Mouse (Mus musculus): ENCODE data around the gene Zfhx2. TPM values are rescaled to one million over a fixed set of nuclear protein-coding genes. Genes with fewer than 3 reads are reported as not detected.

Gene Zfhx2
- total RNA-seq, 2 experiments from 2014 or later = 2.9 to 3.6 TPM

DNA sequence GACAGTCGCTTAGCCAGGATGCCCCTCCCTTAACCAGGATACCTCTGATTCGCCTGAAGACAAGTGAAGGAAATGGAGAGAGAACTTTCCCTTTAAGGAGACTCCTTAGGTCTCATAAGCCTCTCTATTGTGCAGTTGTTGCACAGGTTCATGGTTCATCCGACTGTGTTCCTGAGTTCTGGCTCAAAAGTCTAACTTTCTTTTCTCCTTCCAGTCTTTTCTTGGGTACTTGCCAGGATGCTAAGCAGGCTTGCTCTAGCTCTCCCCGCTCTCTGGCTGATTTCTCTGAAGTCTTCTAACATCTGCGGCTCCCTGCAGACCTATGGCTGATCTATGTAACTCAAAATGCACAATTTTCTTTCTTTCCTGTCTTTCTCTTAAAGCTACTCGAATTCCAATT, 8.6 kb downstream of the Zfhx2 start:
- no peak for DNase-seq (ENCODE audit: low spot score)
- intact Hi-C loops (cut with DNase I) = no loop called here

GRCm38 (mm10) chr14:55081105-55081504, 11.0 kb downstream of the Zfhx2 start:
- DNase-seq (ENCODE audit: low spot score) = no peak
- intact Hi-C loops (cut with DNase I) = no loop called here

GRCm38 (mm10) chr14:55079214-55079970, 12.7 kb downstream of the Zfhx2 start:
- DNase-seq (ENCODE audit: low spot score) = no peak
- intact Hi-C loops (cut with DNase I) = loop anchor here (1.0 to 2.0 kb wide), 2 partner anchors 15 to 55 kb away; partner anchors contain the start of gene Thtpa

GRCm38 (mm10) chr14:55078366-55078989, 13.6 kb downstream of the Zfhx2 start:
- intact Hi-C loops (cut with DNase I) = loop anchor here (2.0 kb wide), 1 partner anchor 16 kb away; the partner anchor contains the start of gene Thtpa

DNA sequence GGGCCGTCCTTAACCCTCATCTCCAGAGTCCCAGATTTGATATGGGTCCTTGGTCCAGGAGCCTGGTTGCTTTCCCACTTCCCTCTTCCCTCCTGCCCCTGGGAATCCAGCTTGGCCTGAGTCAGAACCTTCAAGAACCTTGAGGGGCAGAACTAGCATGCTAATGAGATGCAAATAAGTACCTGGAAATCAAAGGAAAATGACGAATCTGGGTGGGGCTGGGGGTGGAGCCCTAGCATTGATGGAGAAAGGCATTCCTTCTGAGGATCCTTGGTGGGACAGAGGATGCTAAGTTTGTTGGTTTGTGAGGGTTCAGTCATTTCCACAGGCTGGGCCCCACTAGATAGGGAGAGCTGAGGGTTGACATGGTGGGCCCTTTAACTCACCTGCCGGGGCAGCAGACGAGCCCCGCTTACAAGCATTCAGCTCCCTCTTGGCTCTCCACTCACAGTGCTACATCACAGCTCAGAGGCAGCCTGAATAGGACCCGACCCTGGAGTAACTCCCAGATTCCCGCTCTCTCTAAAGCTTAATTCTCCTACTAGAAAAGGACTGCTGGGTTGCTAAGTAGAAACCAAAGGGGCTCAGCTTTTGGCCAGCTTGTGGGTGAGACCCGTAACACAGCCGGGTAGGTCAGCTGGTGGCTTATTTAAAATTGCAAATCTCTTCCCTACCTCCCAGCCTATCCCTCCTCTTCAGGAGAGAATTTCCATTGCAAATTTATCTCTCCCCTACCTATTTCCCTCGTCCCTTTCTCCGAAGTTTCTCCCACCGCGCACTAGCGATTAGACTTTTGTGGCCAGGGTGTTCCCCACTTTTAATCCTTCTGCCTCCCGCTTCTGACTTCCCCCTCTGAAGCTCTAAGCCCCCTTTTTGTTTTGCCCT, 14.4 kb downstream of the Zfhx2 start:
- no peak for DNase-seq (ENCODE audit: low spot score)
- intact Hi-C loops (cut with DNase I) = loop anchor here (2.0 kb wide), 1 partner anchor 17 kb away; the partner anchor contains the start of gene Thtpa

More at GRCm38 (mm10) chr14:55078366-55078989, 13.6 kb downstream of the Zfhx2 start:
- no peak for DNase-seq (ENCODE audit: low spot score)

DNA sequence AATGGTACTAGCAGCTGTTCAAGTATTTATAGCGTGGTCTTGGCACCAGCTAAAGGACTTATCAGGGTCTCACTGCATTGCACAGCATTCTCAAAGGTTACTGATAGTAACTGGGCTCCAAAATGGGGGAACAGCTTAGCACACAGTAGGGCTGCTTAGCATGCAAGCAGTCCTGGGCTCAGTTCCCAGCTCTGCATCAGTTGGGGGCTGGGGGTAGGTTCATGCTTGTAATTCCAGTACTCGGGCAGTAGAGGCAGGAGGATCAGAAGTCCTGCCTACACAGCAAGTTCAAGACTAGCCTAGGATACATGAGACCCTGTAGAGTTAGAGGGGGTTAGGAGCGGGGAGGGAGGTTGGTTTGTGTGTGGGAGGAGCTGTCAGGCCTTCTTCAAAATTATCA, 15.2 kb downstream of the Zfhx2 start:
- no peak for DNase-seq (ENCODE audit: low spot score)
- intact Hi-C loops (cut with DNase I) = no loop called here

GRCm38 (mm10) chr14:55076224-55076623, 15.9 kb downstream of the Zfhx2 start:
- DNase-seq (ENCODE audit: low spot score) = no peak
- intact Hi-C loops (cut with DNase I) = no loop called here

DNA sequence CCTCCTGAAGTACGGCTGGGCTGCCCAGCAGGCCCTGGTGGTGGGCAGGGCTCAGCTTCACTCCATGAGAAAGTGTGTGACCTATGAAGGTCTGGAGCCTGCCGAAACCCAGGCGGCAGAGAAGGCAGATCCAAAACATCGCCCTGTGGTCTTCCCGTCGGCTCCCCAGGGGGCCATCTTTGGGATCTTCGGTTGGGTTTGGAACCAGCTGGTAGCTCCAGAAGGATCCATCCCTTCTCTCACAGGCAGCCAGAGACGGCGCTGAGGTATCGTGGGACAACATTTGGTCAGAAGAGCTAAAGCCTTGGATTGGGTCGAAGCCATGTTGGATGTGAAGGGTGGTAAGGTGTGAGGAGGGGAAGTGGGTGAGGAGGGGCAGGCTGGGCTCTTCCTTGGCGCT, 17.7 kb downstream of the Zfhx2 start:
- DNase-seq (ENCODE audit: low spot score) = no peak
- intact Hi-C loops (cut with DNase I) = no loop called here

- intact Hi-C loops (cut with DNase I) = no loop called here
- no peak for DNase-seq (ENCODE audit: low spot score)
Measured at GRCm38 (mm10) chr14:55071756-55072155, 20.4 kb downstream of the Zfhx2 start.

GRCm38 (mm10) chr14:55066042-55066441, 26.1 kb downstream of the Zfhx2 start:
- intact Hi-C loops (cut with DNase I) = no loop called here
- DNase-seq (ENCODE audit: low spot score) = no peak

DNA sequence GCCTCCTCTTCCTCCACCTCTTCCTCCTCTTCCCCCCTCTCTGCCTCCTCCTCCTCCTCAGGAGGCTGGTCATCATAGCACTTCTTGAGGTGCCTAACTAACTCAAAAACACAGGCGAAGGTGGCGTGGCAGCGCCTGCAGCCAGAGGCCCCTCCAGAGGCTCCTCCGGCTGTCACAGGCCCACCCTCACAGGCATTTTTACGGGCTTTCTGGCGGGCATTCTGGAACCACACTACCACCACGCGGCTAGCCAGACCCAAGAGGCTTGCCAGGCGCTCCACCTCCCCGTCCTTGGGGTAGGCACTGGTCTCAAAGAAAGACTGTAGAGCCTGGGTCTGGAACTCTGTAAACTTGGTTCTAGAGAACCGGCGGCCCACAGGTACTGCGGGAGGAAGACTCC, 26.7 kb downstream of the Zfhx2 start:
- intact Hi-C loops (cut with DNase I) = no loop called here
- no peak for DNase-seq (ENCODE audit: low spot score)

GRCm38 (mm10) chr14:55064481-55065370, 27.4 kb downstream of the Zfhx2 start:
- DNase-seq (ENCODE audit: low spot score) = no peak
- intact Hi-C loops (cut with DNase I) = no loop called here

DNA sequence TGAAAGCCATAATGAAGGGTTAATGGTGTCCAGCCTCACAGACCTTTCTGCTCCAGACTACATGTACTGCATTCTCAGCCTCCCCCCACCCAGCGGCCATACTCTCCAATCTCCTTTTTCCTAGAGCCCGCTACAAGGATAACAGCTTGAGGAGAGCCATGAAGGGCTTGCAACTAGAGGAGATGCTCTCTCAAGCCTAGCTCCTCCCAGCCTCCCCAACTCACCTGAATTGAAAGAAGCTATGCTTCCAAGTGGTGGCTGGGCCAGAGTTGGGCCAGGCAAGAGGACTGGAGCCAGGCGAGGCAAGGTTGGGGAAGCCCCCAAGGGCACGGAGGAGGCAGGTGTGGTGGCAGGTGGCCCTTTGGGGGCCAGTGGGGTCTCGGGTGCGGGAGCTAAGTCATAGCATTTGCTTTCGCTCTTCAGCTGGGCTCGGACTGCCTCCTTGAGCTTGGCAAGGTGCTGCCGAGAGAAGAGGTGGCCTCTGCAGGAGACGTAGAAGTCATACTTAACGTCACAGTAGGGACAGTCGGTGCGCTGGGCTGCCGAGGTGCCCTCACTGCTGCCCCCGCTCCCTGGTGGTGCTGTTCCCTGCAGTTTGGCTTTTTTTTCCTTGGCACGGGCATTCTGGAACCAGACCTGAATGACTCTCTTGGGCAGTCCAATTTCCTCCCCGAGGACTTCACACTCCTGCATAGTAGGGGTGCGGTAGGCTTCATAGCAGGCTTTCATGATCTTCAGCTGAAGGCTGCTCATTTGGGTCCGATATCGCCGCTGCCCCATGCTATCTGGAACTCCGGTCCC, 28.3 kb downstream of the Zfhx2 start:
- intact Hi-C loops (cut with DNase I) = no loop called here
- DNase-seq (ENCODE audit: low spot score) = no peak

DNA sequence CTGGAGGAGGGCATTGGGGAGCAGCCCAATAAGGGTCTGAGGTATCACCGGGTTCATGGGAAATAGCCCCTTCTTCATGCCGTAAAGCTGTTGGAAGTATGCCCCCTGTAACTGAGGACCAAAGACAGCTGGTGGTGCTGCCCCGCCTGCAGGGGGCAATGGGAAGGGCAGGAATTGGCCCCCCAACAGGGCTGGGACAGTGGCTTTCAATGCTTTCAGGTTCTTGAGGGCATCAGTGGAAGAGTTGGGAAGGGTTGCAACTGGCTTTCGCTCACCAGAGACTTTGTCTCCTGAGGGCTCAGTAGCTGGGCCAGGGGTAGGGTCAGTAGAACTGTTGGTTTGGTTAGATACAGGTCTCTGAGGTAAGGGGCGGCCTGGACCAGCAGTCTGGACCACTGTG, 29.0 kb downstream of the Zfhx2 start:
- intact Hi-C loops (cut with DNase I) = no loop called here
- DNase-seq (ENCODE audit: low spot score) = no peak

- DNase-seq (ENCODE audit: low spot score) = no peak
- intact Hi-C loops (cut with DNase I) = no loop called here
Measured at GRCm38 (mm10) chr14:55062626-55063025, 29.5 kb downstream of the Zfhx2 start.

DNA sequence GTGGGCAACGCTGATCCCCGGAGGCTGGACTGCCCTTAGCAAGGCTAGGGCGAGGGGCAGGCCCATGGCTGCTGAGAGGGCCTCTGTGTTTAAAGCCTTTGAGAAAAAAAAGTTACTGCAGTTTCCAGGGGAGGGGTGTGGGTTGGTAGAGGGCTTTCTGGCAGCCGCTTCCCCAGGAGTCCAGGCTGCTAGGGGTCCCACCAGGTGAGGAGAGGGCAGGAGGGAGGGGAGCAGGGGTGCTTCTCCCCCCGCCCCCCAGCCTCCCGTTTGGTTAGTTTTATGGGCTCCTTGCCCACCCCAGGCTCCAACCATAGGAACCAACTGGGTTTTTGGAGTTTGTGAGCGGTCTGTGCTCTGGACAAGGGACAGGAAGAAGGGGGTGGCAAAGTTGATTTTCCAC, 30.3 kb downstream of the Zfhx2 start:
- DNase-seq (ENCODE audit: low spot score) = no peak
- intact Hi-C loops (cut with DNase I) = no loop called here

DNA sequence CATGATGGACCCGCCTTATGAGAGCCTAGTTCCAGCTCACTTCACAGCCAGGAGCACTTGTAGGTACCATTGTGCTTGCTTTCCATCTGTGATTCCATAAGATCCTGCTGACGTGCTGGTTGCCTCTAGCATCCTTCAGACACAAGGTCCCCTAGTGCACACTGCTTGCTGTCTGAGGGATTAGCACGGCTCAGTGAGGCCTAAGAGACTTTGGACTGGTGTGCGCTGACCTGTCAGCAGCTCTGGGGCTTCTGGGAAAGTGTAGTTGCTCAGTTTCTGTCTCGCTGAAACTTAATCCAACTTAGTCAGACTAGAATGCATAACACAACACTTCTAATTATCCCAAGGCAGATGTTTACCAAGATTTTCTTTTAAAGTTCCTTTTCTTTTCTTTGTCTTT, 32.2 kb downstream of the Zfhx2 start:
- DNase-seq (ENCODE audit: low spot score) = no peak
- intact Hi-C loops (cut with DNase I) = no loop called here

DNA sequence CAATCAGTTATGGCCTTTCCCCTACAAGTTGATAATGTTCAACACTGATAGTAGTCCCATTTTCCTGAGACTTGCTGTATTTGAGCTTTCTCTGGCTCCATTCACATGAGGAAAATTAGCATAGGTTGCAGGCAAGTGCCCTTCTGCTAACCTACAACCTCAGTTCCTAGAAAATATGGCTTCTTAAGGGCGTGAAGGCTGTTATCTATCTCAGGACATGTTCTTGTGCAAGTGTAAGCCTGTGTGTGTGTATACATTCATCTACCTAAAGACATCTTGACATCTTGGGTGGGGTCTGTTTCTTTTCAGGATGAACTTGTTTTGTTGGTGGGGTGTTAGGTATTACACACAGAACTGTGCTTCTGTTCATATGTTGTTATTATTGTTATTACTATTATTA, 33.1 kb downstream of the Zfhx2 start:
- no peak for DNase-seq (ENCODE audit: low spot score)
- intact Hi-C loops (cut with DNase I) = no loop called here

All from heart, postnatal 25 days (tissue).